Mouse (Mus musculus) brain, embryonic 14.5 days (tissue): ENCODE results near the gene Usp7. TPM values are rescaled to one million over a fixed set of nuclear protein-coding genes. Genes with fewer than 3 reads are reported as not detected.

Experiments used
- DNase-seq: peaks from one replicate; pipeline ENCODE4 v3.0.0-alpha.2; 2011; ENCODE audit warnings: low read depth
- CTCF ChIP-seq: fragments of 200-500 bp; IDR thresholded peaks from 2 replicates; pipeline ENCODE4 v1.5.1; 2012; ENCODE audit warnings: inconsistent platforms, mild to moderate bottlenecking, moderate library complexity, borderline replicate concordance; ENCODE audit not compliant: insufficient read depth, insufficient read length; ENCODE audit errors: extremely low read depth
- POLR2A ChIP-seq: fragments of 200-500 bp; IDR thresholded peaks from 2 replicates; pipeline ENCODE4 v1.6.1; 2012; ENCODE audit warnings: mild to moderate bottlenecking, inconsistent platforms, borderline replicate concordance; ENCODE audit not compliant: poor library complexity, insufficient read depth, insufficient read length, severe bottlenecking; ENCODE audit errors: extremely low read depth
- polyA plus RNA-seq: library from polyadenylated mRNA; depleted of rRNA; stranded (reverse); fragments of >200 nt; gene quantifications from 2 replicates; pipeline ENCODE4 v1.2.3, GENCODE M21; 2012; rRNA removed

Gene Usp7
- polyA plus RNA-seq, 1 experiment: 127 TPM

- no peak for TF ChIP-seq POLR2A
- no peak for TF ChIP-seq CTCF
- DNase-seq: no peak
Observed at GRCm38 (mm10) chr16:8645546-8645945, 146.6 kb downstream of the Usp7 start.

GRCm38 (mm10) chr16:8643855-8644254 is 148.3 kb downstream of the Usp7 start:
- no peak for TF ChIP-seq POLR2A
- peak; percentile 73; the same call in 1 of the 2 replicates for TF ChIP-seq CTCF
- peak; percentile 40 for DNase-seq

Other genes starting within 250 kb of the Usp7 start
- 56.6 and 62.4 TPM in 2 replicates for gene Pmm2, start 154.6 kb downstream of the Usp7 start, polyA plus RNA-seq
- gene Tmem186, start 154.6 kb downstream of the Usp7 start, polyA plus RNA-seq: 21.0 and 23.3 TPM in 2 replicates
- 138 and 149 TPM in 2 replicates for gene Carhsp1, start 120.2 kb downstream of the Usp7 start, polyA plus RNA-seq
- not detected in 2 replicates for gene Gm5767, start 111.5 kb downstream of the Usp7 start, polyA plus RNA-seq
- gene 1810013L24Rik, start 37.8 kb upstream of the Usp7 start, polyA plus RNA-seq: 35.2 and 52.2 TPM in 2 replicates